Mouse (Mus musculus) heart, postnatal 0 days (tissue): ENCODE measurements around the gene Sgo1.

Experiments used
- CTCF ChIP-seq: IDR thresholded peaks from 2 replicates; pipeline ENCODE4 v1.5.1; 2016; ENCODE audit warnings: antibody characterized with exemption, control low read depth, low read depth
- EP300 ChIP-seq: IDR thresholded peaks from 2 replicates; pipeline ENCODE4 v1.6.1; 2016; ENCODE audit warnings: antibody characterized with exemption, low read depth

DNA sequence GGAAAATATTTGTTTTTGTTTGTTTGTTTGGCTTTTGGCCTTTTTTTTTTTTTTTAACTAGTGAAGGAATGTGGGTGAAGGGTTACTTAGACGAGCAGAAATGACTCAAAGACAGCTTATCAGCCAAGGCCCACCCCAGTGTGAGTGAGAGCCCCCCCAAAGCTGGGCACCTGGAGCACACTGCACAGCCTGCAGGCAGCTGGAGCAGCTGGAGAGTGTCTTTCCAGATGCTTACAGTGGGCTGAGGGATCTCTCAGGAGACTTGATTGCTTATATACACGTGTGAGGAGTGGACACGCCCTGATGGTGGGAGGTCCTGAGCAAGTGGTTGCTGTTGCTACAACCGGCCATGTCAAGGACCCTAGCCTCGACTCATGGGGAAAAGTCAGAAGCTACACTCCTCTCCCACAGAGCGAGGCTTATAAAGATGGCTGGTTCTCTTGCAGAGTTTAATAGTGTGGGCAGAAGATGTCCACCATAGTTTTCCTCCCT is 32.7 kb downstream of the Sgo1 start:
- TF ChIP-seq CTCF (no peak), EP300 (no peak)
